Mouse (Mus musculus) frontal cortex, adult 2 months (tissue): Measurements from ENCODE around the gene Dagla. TPM values are rescaled to one million over a fixed set of nuclear protein-coding genes. Genes with fewer than 3 reads are reported as not detected.
A peak's percentile ranks its signal among the peaks of the same experiment; 100 is the strongest.

Experiments
- DNase-seq, 2 experiments: peaks; one replicate each; pipeline ENCODE4 v3.0.0; 2022; ENCODE audit warnings: low spot score in 1 of 2; ENCODE audit errors: extremely low spot score in 1 of 2
- polyA plus RNA-seq: library from polyadenylated mRNA; depleted of rRNA; stranded (reverse); fragments of >200 nt; gene quantifications from 2 replicates; pipeline ENCODE4 v1.2.3, GENCODE M21; 2012

Dagla gene
- polyA plus RNA-seq, 1 experiment = 46.8 TPM

GRCm38 (mm10) chr19:10240654-10241305, 63.9 kb downstream of the Dagla start, which contains the start of gene Myrf:
TSS of gene Myrf (minus strand) at chr19:10240748.
- DNase-seq = peak in 1 of 2 experiments; percentile 77

DNA sequence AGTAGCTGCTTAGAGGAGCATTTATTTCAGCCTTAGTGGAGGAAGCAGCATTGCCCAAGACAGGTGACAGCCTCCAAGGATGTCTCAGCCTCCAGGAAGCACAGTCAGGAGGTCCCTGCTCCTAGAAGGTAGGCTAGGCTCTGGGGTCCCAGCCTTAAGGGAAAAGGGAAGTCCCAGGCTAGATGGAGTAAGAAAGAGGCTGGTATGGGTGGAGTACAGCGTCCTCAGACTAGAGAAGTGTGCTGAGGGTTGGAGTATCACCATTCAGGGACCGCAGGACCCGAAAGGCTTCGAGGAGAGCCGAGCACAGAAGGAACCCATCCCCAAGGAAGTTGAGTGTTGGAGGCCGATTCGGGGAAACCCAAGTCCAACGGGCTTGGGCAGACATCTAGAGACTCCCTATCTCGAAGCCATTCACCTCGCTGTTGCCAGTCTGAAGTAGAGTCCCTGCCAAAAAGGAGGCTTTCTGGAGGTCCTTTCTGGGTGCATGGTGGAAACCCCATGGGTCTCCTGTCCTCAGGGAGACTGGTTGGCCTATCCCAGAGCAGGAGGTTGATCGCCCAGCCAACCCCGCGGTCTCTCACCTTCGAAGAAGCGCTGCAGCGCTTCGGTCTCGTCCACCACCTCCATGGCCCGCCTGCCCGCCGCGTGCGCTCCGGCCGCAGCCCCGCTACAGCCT, 64.6 kb downstream of the Dagla start:
- no peak for DNase-seq

DNA sequence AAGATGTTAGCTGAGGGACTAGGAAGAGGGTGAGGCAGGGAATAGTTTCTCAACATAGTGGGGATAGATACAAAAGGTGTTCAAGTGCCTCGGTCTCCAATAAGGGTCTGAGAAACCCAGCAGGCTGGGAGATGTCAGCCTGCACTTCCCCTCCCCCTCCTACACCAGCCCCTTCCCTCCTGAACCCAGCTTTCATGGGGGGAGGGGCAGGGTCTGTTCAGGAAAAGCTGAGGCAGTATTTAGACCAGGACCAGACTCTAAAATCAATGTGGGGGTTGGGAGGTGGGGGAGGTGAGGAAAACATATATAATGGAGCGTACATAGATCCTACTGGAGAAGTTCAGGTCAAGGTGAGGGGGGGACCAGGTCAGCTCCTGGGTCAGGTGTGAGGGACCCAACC, 65.3 kb downstream of the Dagla start:
- DNase-seq = no peak

DNA sequence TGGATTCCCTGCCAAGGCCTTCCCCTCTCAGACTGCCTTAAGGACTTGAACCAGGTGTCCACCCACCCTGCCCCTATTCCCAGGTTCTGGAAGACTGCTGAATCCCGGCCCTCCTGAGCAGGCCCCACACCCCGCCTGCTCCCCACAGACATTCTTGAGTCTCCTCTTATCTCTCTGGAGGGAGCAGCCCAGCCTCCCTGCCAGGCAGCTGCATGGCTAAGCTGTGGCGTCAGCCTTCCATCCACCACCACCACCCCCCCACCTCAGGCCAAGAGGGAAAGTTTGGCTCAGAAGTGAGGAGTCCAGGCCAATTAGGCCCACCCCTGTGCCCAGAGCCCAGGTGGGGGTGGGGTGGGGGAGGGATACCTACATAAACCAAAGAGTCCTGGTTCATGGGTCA, 66.2 kb downstream of the Dagla start:
- DNase-seq = no peak

DNA sequence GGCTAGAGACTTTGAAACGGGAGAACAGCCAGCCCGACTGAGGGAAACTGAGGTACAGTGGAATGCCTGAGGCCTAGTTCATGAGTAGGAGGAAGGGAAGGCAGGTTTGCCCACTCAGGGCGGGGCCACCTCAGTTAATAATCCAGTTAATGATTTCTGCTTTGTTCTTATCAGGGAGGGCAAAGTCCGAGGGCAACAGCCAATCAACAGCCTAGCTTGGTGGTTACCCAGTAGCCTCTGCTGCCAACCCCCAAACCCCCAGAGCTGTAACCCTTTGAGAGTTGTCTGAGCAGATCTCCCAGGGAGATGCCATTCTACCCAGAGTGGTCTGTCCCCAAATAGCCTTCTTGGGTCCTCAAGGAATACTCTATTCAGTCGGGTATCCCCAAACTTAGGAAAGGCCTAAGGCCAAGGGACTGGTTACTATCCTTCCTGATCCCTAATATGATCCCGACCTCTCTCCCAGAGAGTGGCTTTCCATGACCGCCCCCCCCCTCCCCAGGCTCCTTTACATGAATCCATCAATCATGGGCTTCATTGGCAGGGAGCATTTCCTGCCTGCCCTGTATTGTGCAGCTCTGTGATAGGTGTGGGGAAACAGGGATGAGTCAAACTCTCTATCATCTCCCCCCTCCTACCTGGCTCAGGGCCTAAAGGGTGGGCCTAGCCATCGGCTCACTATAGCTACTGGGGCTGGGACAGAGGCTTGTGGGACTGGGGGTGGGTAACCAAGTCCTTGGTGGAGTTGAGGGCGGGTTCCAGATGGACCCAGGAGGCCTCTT, 68.7 kb downstream of the Dagla start:
- no peak for DNase-seq

- DNase-seq = peak in 1 of 2 experiments; percentile 35
These were observed 72.2 kb downstream of the Dagla start for GRCm38 (mm10) chr19:10232327-10233017.

DNA sequence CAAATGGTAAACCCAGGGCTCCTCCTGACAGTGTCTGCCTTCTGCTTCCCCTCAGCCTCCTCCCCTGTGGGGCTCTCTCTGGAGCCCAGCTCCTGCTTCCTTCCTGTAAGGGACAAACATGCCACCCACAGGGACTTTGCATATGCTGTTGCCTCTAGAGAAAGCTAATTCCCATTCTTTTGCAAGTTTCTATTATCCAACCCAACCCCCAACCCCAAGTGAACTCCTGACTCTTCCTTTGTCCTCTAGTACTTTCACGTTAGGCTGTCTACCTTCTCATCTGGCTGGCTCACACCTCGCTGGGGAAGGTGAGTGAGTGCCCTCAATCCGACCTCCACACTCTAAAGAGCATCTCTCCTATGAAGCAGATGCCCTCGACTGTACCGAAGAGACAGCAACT, 72.8 kb downstream of the Dagla start:
- no peak for DNase-seq

DNA sequence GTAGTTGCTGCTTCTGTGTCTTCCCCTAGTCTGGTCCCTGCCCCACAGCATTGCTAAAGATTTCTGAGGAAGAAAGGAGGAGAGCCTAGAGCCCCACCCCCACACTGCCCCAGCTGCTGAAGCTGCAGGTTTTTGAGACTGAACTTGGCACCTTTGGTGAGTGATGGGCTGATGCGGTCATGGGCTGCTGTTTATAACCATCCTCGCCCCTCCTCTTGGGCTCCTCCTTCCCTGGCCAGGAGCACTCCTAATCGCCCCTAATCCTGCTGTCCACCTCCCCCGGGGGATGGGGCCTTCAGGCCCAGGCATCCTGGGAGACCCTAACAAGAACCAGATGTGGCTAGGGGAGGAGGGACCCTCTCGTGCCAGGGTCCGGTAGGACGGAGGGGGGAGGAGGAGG, 73.7 kb downstream of the Dagla start:
- DNase-seq = no peak

GRCm38 (mm10) chr19:10225767-10226166, 78.9 kb downstream of the Dagla start:
- DNase-seq = no peak

- no peak for DNase-seq
These were observed 79.8 kb downstream of the Dagla start for GRCm38 (mm10) chr19:10224637-10225453.

GRCm38 (mm10) chr19:10223561-10223960, 81.1 kb downstream of the Dagla start:
- no peak for DNase-seq

GRCm38 (mm10) chr19:10222656-10223055, 82.0 kb downstream of the Dagla start:
- no peak for DNase-seq

DNA sequence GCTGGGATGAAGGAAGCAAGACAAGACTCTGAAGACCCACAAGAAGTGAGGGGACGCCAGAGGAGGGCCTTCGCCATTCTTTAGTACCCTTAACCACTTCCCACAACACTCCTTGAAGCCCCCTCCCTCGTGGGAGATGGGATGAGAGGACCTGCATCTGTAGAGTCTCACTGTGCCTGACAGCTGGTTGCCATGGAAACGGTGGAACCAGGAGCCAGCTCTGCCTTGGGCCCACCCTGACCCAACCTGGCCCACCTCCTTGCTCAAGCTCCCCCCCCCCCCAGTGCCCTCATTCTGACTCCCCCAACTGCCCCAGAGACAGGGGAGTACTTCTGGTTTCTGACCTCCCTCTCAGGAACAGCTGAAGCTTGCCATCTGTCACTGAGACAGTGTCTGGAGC, 83.1 kb downstream of the Dagla start:
- no peak for DNase-seq

- no peak for DNase-seq
These were observed 85.1 kb downstream of the Dagla start for GRCm38 (mm10) chr19:10219593-10219992.

GRCm38 (mm10) chr19:10219108-10219507, 85.6 kb downstream of the Dagla start:
- peak in 1 of 2 experiments; percentile 82 for DNase-seq

- no peak for DNase-seq
These were observed 88.6 kb downstream of the Dagla start for GRCm38 (mm10) chr19:10216101-10216500.

DNA sequence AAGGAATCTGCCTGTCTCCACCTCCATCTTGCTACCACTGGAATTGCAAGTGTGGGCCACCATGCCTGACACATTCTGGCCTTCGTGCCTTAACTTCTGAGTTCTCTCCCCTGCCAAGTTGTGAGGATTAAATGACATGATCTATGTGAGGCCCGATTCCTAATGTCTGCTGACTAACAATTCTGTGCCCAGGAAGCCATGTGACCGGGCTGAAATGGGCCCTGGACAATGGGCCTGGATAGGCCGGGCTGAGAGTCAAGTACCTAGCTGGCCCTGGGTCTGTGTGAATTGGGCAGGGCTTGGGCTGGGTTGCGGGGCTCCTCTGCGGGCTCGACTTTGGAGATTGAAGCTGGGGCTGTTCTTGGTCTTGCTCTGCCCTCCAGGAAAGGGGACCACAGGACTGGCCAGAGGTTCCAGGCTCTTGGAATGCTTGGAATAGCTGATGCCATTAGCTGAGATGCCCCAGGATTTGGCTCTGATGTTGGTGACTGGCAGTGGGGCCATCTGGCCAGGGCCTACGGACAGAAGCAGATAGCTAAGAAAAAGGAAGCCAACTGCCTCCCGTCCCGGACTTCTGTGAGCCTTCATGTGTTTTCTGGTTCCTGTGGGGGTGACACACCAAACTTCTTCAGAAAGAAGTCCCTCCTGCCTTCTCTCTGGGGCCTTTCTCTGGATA, 90.7 kb downstream of the Dagla start:
- no peak for DNase-seq

DNA sequence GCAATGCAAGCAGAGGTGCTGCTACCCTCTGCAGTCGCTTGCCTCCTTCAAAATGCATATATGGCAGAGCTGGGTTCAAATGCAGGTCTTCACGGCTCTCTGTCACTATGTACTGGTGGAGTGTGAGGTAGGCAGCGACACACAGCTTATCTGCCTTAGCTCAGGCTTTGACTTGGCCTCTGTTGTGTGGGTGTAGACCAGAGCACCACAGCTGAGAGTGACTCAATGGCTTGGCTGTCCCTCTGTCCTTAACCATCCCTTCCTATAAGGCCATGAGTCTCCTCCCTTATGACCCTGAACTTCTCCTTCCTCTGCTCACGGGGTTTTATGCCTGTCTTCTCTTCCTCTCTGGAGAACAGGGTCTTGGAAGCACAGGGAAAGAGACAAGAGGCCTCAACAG, 93.8 kb downstream of the Dagla start:
- DNase-seq = no peak

DNA sequence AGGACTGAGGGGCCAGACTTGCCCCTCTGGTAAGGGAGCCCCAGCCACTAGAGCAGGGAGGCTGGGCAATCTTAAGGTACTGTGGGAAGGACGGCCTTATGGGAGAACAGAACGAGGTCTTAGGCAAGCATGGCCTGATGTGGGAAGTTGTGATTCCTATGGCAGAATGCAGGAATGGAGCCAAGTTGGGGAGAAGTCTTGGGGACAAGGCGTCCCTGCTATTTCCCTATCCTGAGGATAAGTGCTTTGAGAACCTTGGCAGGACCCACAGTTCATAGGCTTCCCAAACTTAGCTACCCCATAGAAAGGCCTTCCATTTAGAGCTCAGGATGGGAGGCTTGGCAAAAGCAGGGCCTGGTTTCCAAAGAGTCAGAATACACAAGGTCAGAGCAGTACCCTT, 95.8 kb downstream of the Dagla start:
- DNase-seq = no peak

DNA sequence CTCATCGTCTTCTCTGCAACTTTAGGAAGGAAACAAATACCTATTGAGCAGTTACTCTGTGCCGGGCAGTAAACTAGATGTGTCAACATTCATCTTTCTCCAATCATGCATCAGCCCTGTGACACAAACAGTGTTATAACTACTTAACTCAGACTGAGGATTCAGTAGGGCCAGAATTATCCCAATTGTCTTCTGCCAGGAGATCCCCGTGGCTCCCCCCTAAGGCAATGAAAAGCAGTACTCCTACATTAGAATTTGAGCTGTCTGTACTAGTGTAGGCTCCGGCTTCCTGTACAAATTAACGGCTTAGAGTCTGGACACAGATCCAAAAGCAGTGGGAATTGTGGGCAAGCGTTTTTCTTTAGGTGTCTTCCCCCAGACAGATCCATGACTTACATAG, 99.6 kb downstream of the Dagla start:
- DNase-seq = no peak
